Mouse (Mus musculus): ENCODE measurements around the gene Il21r. TPM values are rescaled to one million over a fixed set of nuclear protein-coding genes. Genes with fewer than 3 reads are reported as not detected.

Il21r gene
- total and polyA plus RNA-seq, 3 experiments, result 0.06 TPM; not detected in 2

- no peaks in the 10 kb centered on the region; a peak in 1 of 4 replicates for H3K27me3 ChIP-seq (ENCODE audit: control insufficient read depth in 1 of 2, insufficient read depth in 2 of 2, low read length in 2 of 2)
- no peak overlapping the region for H3K9ac ChIP-seq (ENCODE audit: control insufficient read depth, low read depth, low read length, poor library complexity, severe bottlenecking)
- H3K27ac ChIP-seq (ENCODE audit: control insufficient read depth, low read depth, low read length), result no peak overlapping the region
- TF ChIP-seq E2F4 (IDR thresholded peaks at IDR 0.05; ENCODE audit: borderline replicate concordance, low read depth, low read length), result no peak
- TF ChIP-seq ETS1 (IDR thresholded peaks at IDR 0.05; ENCODE audit: low read depth, low read length), result no peak
- no peak for TF ChIP-seq ELF1 (IDR thresholded peaks at IDR 0.05; ENCODE audit: low read depth, low read length)
- TF ChIP-seq ZKSCAN1 (IDR thresholded peaks at IDR 0.05; ENCODE audit: low read depth, low read length), result no peak
- no peak for TF ChIP-seq MXI1 (IDR thresholded peaks at IDR 0.05; ENCODE audit: low read depth, low read length)
- TF ChIP-seq NELFE (IDR thresholded peaks at IDR 0.05; ENCODE audit: low read depth, low read length), result no peak
- no peak for TF ChIP-seq MAFK (IDR thresholded peaks at IDR 0.05; ENCODE audit: borderline replicate concordance, low read depth, low read length)
- TF ChIP-seq RAD21 (IDR thresholded peaks at IDR 0.05; ENCODE audit: low read depth, low read length), result no peak
- TF ChIP-seq SMC3 (IDR thresholded peaks at IDR 0.05; ENCODE audit: low read depth, low read length), result no peak
- no peak for TF ChIP-seq MAZ (IDR thresholded peaks at IDR 0.05; ENCODE audit: low read depth, low read length)
- no peak for TF ChIP-seq NRF1 (IDR thresholded peaks at IDR 0.05; ENCODE audit: insufficient read depth, low read depth, low read length, poor library complexity, severe bottlenecking)
- TF ChIP-seq MEF2A (IDR thresholded peaks at IDR 0.05; ENCODE audit: extremely low read depth, insufficient replicate concordance, low read depth, low read length, poor library complexity, severe bottlenecking), result no peak
- H3K9me3 ChIP-seq (replicated peaks; ENCODE audit: insufficient read depth, low read length), result no peaks in the 10 kb centered on the region
- H3K4me1 ChIP-seq (ENCODE audit: control insufficient read depth in 1 of 2, insufficient read depth in 2 of 2, low read length in 2 of 2), result no peaks in the 10 kb centered on the region; a peak in 1 of 4 replicates
- H3K36me3 ChIP-seq (ENCODE audit: control insufficient read depth in 1 of 2, insufficient read depth in 2 of 2, low read length in 2 of 2), result no peaks in the 10 kb centered on the region
- H3K79me2 ChIP-seq (ENCODE audit: control insufficient read depth, insufficient read depth, low read length, poor library complexity), result no peaks in the 10 kb centered on the region
- H3K4me3 ChIP-seq (ENCODE audit: control insufficient read depth in 1 of 2, insufficient read depth in 1 of 2, low read depth in 2 of 2, low read length in 2 of 2), result no peak overlapping the region
- no peak for DNase-seq (ENCODE audit: low read depth, low spot score)
Observed at GRCm38 (mm10) chr7:125607384-125608182, 4.4 kb downstream of the Il21r start.

DNA sequence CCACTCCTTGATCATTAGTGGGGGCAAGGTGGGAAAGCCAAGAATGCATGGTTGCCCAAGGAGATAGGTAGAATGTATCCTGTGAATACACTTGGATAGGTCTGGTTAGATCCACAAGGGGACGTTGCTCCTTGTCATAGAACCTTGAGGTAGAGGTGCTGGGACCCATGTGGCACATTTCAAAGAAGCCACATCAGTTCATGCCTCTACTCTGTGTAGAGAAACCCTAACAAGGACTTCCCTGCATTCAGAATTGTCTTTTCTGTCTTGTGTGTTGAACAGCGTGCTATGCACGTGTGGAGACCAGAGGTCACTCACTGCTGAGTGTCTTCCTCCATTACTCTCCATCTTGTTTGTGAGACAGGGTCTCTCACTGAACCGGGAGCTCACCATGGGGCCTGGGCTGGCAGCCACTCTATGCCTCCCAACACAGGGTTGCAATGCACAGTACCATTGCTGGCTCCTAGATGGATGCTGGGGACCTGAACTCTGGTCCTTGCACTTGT lies 5.0 kb downstream of the Il21r start:
- Histone ChIP-seq H3K9ac (ENCODE audit: control insufficient read depth, low read depth, low read length, poor library complexity, severe bottlenecking) (no peak overlapping the region), H3K4me1 (ENCODE audit: control insufficient read depth in 1 of 2, insufficient read depth in 2 of 2, low read length in 2 of 2) (no peaks in the 10 kb centered on the region; a peak in 1 of 4 replicates), H3K9me3 (replicated peaks; ENCODE audit: insufficient read depth, low read length) (no peaks in the 10 kb centered on the region), H3K36me3 (ENCODE audit: control insufficient read depth in 1 of 2, insufficient read depth in 2 of 2, low read length in 2 of 2) (no peaks in the 10 kb centered on the region), H3K4me3 (ENCODE audit: control insufficient read depth in 1 of 2, insufficient read depth in 1 of 2, low read depth in 2 of 2, low read length in 2 of 2) (no peak overlapping the region), H3K27me3 (ENCODE audit: control insufficient read depth in 1 of 2, insufficient read depth in 2 of 2, low read length in 2 of 2) (no peaks in the 10 kb centered on the region; a peak in 1 of 4 replicates), H3K79me2 (ENCODE audit: control insufficient read depth, insufficient read depth, low read length, poor library complexity) (no peaks in the 10 kb centered on the region), H3K27ac (ENCODE audit: control insufficient read depth, low read depth, low read length) (no peak overlapping the region)
- DNase-seq (ENCODE audit: low read depth, low spot score), result no peak
- no peak for TF ChIP-seq POLR2AphosphoS2 (IDR thresholded peaks at IDR 0.05; ENCODE audit: low read length)
- no peak for TF ChIP-seq TCF12 (IDR thresholded peaks at IDR 0.05; ENCODE audit: low read depth, low read length)
- no peak for TF ChIP-seq MAZ (IDR thresholded peaks at IDR 0.05; ENCODE audit: low read depth, low read length)
- TF ChIP-seq UBTF (IDR thresholded peaks at IDR 0.05; ENCODE audit: borderline replicate concordance, insufficient read depth, low read depth, low read length), result no peak
- no peak for TF ChIP-seq ZMIZ1 (IDR thresholded peaks at IDR 0.05; ENCODE audit: low read depth, low read length)
- TF ChIP-seq MYB (IDR thresholded peaks at IDR 0.05; ENCODE audit: low read depth, low read length), result no peak
- no peak for TF ChIP-seq SIN3A (IDR thresholded peaks at IDR 0.05; ENCODE audit: low read length)
- TF ChIP-seq KAT2A (conservative IDR thresholded peaks at IDR 0.05; ENCODE audit: low read depth, low read length), result no peak
- TF ChIP-seq POLR2AphosphoS5 (IDR thresholded peaks at IDR 0.05; ENCODE audit: borderline replicate concordance, low read depth, low read length), result no peak
- no peak for TF ChIP-seq MEF2A (IDR thresholded peaks at IDR 0.05; ENCODE audit: extremely low read depth, insufficient replicate concordance, low read depth, low read length, poor library complexity, severe bottlenecking)
- no peak for TF ChIP-seq CHD1 (IDR thresholded peaks at IDR 0.05; ENCODE audit: low read depth, low read length)
